Mouse (Mus musculus): ENCODE results near the gene Peli2.

Peli2 gene

DNA sequence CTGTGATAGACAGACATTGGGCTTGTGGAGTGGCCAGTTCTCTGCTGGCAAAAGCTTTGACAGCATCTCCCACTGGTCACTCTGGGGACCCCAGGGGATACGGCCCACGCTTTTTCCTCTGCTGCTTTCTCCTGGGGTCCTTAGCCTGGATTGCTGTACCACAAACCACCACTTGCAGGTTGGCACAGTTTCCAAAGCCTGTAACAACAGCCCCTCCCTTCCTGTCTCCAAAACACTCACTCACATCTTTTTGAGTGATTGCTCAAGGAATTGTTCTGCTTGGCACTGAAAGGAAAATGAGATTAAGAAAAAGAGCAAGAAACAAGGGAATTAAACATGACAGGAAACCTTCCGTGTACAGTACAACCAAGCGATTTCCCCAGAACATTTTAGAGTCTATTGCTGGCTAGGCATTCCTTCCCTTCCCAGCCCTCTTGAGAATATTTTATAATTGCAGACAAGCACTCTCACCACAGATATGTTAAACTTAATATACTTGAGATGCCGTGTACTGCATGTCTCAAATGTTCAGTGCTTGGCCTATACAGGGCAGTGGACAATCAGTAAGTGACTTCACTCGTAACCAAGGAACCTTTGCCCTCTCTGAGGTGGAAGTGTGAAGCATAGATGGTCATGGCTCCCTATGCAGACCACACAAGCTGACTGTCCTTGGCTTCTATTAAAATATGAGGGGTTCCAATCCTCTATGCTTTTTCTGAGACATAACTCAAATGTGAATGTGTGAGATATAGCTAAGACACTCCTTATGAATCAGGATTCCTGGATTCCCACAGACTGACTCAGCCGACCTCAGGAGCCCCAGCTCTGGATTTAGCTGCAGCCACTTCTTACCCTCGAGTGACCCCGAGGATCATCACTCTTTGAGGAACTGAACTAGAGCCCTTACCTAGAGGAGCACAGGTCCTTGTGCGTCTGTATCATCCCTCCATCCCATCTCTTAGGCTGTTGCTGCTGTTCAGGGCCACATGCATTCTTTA, 169.3 kb downstream of the Peli2 start:
- ATAC-seq (ENCODE audit: low TSS enrichment), result no peak

DNA sequence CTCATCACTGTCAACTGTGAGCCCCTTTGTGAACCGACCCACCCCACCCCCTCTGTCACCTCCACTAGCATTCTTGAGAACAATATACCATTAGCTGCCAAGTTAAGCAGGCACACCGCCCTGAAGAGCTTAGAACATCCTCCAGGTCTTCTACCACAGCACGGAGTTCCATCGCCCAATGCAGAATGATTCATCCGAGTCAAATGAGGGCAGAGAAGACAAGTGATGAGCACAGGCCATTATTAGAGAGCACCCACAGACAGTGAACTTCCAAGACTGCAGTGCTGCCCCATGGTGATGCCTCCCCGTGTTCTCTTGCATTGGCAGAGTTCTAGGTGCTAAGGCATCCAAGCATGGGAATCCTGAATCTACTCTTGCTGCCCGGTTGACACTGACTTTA, 172.9 kb downstream of the Peli2 start:
- no peak for ATAC-seq (ENCODE audit: low TSS enrichment)

DNA sequence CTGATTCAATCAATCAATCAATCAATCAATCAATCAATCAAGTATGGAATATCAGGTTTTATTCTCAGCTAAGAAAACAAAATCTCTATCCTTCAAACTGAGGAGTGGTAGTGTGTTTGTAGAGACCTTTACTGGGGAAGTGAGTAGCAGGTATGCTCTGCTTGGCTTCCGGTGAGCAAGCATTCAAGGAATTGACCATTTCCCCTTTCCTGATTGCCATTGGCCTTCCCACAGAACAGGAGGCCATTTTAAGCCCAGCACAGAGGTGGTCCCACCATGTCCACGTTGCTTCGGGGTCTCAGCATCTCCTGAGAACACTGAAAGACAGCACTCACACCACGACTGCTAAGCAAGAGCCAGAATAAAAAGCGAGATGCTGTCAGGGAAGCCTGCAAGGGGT, 174.8 kb downstream of the Peli2 start:
- no peak for ATAC-seq (ENCODE audit: low TSS enrichment)

DNA sequence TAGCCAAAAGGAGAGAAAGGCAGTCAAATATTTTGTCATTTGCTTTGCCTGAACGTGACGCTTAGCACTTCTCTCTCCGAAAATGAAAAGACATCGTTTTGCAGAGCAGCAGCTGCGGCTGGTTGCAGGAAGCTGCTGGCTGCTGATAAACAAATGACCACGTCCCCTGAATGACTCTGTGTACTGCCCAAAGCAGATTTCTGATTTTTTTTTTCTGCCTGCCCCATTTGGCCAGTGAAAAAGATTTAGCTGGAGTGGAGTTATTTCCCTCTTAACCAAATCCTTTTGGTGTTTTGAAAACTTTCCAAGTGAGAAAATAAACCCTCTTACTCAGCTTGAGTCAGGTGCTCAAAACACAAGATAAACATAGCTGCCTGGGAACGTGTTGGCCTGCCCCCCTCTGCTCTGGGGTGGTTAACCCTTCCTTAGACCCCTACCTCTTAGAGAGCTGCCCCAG, 175.2 kb downstream of the Peli2 start:
- peak; percentile 75 for ATAC-seq (ENCODE audit: low TSS enrichment)

DNA sequence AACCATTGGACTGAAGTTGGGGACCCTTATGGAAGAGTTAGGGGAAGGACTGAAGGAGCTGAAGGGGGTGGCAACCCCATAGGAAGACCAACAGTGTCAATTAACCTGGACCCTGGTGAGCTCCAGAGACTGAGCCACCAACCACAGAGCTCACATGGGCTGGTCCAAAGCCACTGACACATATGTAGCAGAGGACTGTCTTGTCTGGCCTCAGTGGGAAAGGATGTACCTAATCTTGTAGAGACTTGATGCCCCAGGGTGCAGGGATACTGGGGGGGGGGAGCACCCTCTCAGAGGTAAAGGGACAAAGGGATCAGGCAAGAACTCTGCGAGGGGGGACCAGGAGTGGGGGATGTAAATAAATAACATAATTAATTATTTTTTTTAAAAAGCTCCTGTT, 176.2 kb downstream of the Peli2 start:
- ATAC-seq (ENCODE audit: low TSS enrichment), result no peak

DNA sequence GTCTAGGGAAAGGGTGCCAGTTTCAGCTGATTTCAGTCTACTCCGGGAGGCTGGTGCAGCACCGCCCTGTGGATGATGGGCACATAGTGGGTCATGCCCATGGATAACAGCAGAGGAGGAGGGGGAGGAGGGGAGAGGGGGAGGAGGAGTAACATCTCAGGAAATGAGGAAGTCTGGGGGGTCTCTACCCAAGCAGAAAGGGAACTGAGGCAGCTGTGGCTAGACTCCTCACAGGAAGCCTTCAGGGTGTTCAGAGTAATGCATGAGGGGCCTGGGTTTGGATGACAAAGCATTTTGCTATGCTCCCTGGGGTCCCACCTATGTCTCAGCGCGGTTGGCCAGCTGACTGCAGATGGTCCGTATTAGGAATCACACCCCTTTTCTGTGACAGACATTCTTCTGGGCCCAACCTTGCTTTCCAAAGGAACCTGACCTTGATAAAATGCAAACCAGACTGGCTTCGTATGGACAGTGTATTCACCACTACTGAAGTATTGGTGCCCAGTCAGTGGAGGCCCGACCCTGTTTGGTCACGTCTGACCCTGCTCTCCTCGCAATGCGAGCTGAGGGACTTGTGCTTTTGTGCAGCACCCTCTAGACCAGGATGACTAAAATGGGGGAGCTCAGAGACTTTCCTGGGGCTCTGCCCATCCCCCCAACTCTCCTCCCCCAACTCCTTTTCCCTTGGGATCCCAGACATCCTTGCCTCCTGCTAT, 182.0 kb downstream of the Peli2 start:
- no peak for ATAC-seq (ENCODE audit: low TSS enrichment)

DNA sequence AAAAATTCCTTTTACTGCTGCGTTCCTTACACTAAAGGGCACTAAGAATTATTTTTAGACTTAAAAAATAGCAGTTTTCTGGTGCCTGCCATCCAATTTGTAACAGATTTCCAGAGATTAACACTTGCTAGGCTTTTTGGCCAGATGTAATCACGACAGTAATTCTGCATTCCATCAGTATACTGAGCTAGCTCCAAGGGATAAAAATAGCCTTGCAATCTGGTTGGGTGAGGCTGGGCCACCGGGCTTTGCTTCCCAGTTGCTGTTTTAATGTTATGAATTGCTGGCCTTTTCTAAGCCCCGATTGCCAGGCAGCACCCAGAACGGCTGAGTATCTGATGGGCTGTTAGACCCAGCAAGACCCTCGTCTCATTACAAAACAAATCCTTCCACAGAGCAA, 182.6 kb downstream of the Peli2 start:
- ATAC-seq (ENCODE audit: low TSS enrichment), result peak; percentile 96

DNA sequence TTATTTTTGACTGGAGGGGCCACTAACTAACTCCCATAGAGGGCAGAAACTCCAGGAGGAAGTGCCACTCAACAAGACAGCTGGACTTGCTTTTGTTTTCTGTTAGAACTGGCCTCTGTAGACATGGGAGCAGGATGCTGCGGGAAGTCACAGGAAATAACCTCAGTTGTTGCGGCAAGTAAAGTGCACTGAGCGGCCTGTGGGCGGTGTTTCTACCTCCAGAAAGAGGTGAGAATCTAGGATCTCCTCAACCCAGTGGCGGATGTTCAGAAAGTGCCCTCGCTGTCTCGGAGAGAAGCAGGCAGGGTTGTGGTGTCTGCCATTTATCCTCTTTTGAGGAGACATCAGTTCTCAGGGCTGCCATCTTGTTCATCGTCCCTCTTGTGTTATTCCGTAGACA, 183.2 kb downstream of the Peli2 start:
- ATAC-seq (ENCODE audit: low TSS enrichment), result no peak

DNA sequence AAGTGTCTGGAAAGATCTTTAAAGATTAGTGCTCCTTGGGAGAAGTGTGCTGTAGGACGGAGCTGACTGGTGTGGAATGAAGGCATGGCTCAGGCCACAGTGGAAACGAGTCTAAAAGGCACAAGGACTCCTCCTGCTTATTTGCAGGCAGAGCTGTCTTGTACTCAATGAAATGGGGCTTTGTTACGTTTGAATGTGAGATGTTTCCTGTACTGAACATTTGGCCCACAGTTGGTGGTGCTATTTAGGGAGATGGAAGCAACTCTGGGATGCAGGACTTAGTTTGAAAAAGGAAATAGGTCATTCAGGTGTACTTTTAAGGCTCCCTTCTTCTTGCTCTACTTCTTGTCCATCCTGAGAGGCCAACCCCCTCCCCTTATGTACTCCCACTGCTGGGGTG, 192.6 kb downstream of the Peli2 start:
- peak; percentile 67; the same call in 1 of the 2 replicates for ATAC-seq (ENCODE audit: low TSS enrichment)

DNA sequence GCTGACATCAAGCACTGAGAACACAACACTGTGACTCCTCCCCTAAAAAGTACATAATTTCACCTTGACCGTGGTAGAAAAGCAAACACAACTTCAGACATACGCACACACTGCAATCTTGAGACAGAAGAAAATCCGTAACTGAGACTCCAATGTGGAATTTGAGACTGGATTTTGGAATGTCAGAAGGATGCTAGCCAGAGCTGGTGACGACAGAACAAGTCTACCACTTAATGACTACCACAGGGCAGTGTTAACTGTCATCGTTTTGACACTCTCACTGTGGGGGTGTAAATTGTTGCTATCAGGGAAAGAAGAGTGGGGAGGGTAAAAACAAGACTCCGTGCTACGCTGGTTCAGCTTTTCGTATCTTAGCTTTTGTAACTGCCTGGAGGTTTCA, 195.8 kb downstream of the Peli2 start:
- ATAC-seq (ENCODE audit: low TSS enrichment), result no peak

DNA sequence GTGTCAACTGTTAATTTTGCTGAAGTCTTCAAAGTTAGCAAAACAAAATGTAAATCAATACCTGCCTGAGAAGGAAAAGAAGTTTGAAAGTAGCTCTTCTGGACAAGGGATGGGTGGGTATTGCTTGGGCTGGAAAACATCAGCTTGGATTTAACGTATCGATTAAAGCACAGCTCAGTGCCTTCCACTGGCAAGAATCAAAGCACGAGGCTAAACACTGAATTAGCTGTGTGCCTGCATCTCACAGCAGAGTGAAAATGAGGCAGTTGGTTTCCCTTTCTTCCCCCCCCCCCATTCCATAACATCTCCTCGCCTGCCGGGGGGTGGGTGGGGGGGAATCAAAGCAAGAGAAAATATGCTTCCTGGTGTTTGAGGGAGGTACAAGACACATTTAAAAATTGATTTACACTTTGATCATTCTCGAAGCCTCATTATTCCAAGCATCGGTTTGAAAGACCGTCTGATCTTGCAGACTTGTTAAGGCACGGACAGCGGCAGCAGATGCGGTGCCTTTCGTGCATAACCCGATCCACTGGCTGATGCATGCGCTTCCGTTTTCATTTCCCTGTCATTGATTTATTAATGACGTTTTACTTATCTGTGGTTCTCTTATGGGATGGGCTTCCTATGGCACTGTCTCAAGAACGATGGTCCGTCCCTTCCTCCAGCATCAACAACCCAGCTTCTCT, 203.3 kb downstream of the Peli2 start:
- ATAC-seq (ENCODE audit: low TSS enrichment), result no peak

DNA sequence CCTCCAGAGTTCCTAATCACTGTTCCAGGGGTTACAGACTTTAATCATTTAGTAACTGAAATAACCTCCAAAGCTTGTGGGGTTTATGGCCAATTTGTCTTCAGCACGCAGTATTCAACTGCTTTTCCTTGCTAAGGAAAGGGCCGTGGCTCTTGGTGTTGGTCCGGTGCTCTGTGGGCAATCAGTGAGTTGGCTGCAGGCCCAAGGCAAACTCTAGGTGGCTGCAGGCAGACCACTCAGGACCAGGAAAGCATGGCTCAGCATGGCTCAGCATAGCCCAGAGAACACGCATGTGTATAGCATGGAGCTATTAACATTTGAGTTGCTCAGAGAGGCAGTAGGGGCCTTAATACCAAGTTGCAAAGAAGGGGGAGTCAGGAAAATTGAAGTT, 203.8 kb downstream of the Peli2 start:
- no peak for ATAC-seq (ENCODE audit: low TSS enrichment)

DNA sequence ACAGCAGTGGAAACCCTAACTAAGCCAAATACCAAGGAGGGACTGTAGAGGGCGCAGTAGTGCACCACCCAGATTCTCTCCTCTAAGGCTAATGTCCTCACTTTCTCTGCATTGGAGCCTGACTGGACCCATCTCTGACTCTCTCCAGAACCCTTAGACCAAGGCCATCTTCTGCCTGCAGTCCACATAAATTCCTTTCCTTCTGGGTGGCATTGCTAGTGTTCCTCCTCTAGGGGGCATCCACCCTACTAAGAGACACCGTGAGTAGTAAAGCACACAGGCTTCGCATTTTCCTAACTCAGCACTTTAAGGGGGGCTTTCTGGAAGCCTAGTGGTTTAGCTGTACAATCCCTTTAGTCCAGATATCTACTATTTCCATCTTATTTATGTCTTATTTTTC, 207.1 kb downstream of the Peli2 start:
- ATAC-seq (ENCODE audit: low TSS enrichment), result no peak

DNA sequence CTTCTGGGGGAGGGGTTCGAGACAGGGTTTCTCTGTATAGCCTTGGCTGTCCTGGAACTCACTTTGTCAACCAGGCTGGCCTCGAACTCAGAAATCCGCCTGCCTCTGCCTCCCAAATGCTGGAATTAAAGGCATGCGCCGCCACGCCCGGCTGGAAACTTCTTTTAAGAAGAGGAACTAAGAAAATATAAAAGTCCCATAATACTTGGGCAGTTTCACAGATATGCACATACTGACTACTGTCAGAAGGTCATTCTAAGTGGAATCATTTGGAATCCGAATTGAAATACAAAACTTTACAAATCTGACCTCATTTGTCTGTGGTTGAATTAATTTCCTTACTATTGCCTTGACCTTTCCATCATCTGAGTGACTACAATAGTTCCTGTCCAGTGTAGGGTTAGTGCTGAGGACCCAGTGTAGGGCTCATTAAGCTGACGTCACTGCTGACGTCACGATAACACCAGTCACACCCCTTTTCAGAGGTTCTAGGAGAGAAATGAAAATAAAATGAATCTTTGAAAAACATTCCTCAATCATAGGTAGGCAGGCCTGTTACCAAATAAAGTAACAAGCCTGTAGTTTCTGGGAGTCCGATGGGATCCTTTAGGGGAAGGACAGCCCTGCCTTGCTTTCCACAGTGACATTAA, 209.2 kb downstream of the Peli2 start:
- ATAC-seq (ENCODE audit: low TSS enrichment), result no peak
